Comparison of ENCODE assay signal across 19 mouse cellular contexts in genomic region chr1:24461305-24461887, GRCm38 (mm10).
"Had no signal": no experiment of that assay in that cellular context is flagged by ENCODE, and none has a peak within 500 bp of the region (broad histone marks: within the 10 kb centered on the region; RNA-seq: fewer than 3 reads in every experiment).

No protein-coding gene starts in this region.

- H3K9ac ChIP-seq: liver, embryonic 14.5 days; lung, embryonic 14.5 days; midbrain, embryonic 13.5 days; midbrain, embryonic 15.5 days; neural tube, embryonic 12.5 days had no signal

- H3K9me3 ChIP-seq: midbrain, embryonic 13.5 days; midbrain, embryonic 15.5 days; neural tube, embryonic 12.5 days had no signal

- H3K27ac ChIP-seq: liver, embryonic 14.5 days; macrophage; midbrain, embryonic 13.5 days; midbrain, embryonic 15.5 days; neural tube, embryonic 12.5 days had no signal

- H3K27me3 ChIP-seq: megakaryocyte, embryonic 14.5 days; midbrain, embryonic 13.5 days; midbrain, embryonic 15.5 days; neural tube, embryonic 12.5 days had no signal

- ATAC-seq: midbrain, embryonic 13.5 days; midbrain, embryonic 15.5 days had no signal

- H3K4me1 ChIP-seq: megakaryocyte, embryonic 14.5 days; midbrain, embryonic 13.5 days; midbrain, embryonic 15.5 days; neural tube, embryonic 12.5 days had no signal

- H3K36me3 ChIP-seq: midbrain, embryonic 13.5 days; midbrain, embryonic 15.5 days; neural tube, embryonic 12.5 days had no signal

- DNase-seq: lung, adult 18-20 months; lung, embryonic 14.5 days; lung, postnatal 10 days; lung, postnatal 36 days; retina, postnatal 1 day; right cerebral cortex, adult 18-20 months; right cerebral cortex, postnatal 25 days; right cerebral cortex, postnatal 4 days; spleen, adult 18-20 months; thymus, adult 18-20 months; thymus, postnatal 14 days; thymus, postnatal 36 days had no signal

- H3K4me2 ChIP-seq: lung, embryonic 14.5 days; midbrain, embryonic 11.5 days; midbrain, embryonic 13.5 days; midbrain, embryonic 15.5 days; neural tube, embryonic 12.5 days had no signal

- H3K4me3 ChIP-seq: megakaryocyte, embryonic 14.5 days; midbrain, embryonic 13.5 days; midbrain, embryonic 15.5 days; neural tube, embryonic 12.5 days had no signal
